Mouse (Mus musculus) thymus, postnatal 25 days (tissue): Measurements from ENCODE around the gene Il1rn.

Source experiments
- DNase-seq: peaks from one replicate; pipeline ENCODE4 v3.0.0; 2022

Gene Il1rn

GRCm38 (mm10) chr2:24382456-24383230 lies 46.0 kb downstream of the Il1rn start:
- peak; percentile 32 for DNase-seq

- peak; percentile 21 for DNase-seq
Measured at GRCm38 (mm10) chr2:24383636-24384035, 47.0 kb downstream of the Il1rn start.

GRCm38 (mm10) chr2:24384393-24384792 lies 47.7 kb downstream of the Il1rn start:
- no peak for DNase-seq

DNA sequence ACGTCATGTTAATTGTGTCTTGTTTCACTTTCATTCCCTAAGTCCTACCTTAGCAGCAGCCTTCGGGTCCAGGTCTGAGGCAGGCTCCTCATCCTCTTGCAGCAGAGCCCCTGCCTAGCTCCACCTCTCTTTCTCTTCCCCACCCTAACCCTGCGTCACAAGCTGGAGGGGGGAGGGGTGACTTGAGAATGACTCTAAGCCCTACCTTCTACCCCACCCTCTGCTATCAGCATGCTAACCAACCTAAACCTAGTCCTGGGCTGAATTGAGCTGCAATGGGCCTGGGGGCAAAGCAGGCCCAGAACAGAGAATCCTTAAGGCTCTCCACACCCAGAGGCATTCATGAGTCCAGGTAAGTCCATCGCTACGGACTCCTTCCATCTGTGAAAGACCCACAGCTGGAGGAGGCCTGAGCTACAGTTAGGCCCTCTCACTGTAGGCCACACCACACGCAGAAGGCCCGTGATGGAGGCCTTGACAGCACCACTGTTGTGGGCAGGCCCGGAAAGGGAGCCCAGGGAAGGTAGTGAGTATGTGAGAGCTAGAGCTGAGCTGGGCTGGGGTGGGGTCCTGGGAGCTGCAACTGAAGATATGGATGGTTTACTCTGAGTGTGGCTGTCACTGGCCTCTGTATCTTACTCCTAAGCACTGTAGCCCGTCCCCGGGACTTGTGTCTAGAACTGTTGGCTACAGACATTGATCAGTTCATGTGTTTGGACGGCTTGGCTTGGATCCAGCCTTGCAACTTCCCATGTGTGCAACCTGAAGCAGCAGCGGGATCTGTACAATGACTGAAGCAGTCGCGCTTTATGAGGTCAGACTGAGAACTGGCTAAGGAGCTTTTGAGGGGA lies 48.7 kb downstream of the Il1rn start:
- peak; percentile 90 for DNase-seq

DNA sequence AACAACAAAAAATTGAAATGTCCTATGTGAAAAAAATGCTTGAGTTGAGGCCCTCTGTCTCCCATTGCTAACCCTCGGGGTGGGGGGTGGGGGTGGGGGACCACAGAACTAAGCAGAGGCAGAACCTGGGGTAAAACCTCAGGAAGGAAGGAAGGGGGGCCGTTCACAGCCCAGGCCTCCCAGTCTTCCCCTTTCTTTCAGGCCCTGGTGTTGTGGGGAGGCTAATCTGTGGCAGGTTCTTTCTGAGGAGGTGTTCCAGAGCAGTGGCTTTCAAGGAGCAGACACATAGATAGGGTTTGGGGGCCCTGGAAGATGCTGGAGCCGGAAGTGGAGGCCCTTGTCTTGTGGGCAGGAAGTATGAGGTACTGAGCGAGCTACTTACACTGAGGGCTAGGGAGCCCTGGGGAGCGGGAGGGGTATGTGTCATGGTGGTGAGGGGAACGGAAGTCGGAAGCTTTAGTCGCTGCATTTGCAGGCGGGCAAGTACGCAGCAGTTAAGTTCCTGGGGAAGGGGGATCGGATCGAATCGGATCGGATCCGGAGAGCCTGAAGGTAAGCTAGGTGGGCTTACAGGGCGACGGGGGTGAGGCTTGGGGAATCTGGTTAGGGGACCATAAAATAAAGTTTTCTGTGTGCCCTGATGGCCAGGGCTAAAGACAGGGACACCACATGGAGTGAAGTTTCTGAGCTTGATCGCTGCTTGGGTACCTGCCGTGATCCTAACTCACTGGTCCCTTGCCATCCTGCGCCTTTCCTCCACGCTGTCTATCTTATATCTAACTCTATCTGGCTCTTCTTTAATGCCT lies 49.7 kb downstream of the Il1rn start:
- peak; percentile 89 for DNase-seq

GRCm38 (mm10) chr2:24386964-24387320 lies 50.3 kb downstream of the Il1rn start:
- DNase-seq, result peak; percentile 40

- peak; percentile 15 for DNase-seq
Measured at GRCm38 (mm10) chr2:24387361-24388283, 51.0 kb downstream of the Il1rn start.

DNA sequence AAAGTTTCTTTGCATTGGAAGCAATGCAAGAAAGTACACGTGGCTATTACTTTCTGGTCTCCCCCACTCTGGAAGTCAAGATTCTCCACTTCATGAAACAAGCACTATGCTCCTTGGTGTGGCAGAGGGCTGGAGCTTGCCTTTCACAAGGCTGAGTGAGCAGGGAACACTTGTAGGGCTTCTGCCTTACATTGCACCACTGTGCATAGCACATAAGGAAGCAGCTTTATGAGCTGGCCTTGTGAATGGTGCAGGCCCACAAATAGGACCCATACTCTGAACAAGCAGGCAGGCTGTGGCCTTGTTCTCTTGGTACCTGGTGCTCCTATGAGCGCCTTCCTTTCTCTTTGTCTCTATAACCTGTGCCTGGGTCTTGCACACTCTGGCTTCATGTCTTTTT lies 56.6 kb downstream of the Il1rn start:
- DNase-seq, result no peak

GRCm38 (mm10) chr2:24397115-24397514 lies 60.5 kb downstream of the Il1rn start:
- no peak for DNase-seq

DNA sequence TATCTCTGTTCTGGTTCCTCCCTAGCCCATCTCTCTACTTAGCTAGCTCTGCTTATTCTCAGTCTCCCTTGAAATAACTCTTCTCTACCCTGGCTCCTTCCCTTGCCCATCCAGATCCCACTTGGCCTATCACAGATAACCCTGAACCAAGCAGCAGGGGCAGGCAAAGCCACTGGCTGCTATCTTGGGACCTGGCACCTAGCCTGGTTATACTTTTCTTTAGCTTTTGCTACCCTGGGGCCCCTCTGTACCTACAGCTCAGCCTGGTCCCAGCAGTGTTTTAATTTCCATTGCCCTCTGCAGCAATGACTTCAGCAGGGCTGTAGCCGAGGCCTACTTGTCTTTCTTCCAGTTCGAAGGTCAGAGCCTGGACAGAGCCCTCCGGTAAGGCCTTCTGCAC lies 64.1 kb downstream of the Il1rn start:
- DNase-seq, result no peak
